ENCODE assay signal across 12 mouse cellular contexts in the genomic region with DNA sequence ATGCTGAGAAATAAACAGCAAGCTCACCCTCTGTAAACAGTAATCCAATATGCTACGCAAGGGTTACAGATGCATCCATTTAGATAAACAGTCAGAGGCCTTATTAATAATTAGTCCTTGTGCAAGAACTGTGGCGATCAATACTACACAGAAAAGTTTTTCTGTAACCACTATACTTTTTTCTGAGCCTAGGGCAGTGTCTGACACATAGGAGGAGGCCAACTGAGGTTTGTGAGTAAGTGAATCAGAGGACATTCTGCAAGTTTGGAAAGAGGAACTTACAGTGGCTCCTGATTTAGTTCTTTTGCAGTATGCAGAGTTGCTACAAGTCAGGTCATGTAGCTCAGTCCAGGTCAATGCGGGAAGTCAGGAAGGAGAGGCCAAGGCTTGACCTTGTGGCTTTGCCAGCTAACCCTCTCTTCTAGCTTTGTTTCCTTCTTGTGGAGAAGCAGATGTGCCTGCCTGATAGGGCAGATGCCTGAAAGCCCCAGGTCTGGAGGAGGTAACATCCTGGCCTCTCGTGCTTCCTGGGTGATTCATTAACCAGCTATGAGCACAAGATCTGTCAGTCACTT.
A peak's percentile ranks its signal among the peaks of the same experiment; 100 is the strongest.
DNase-seq lines count a peak whose midpoint lies in the region; ATAC-seq lines count a peak whose summit lies in the region.
"Had no signal": no experiment of that assay in that cellular context is flagged by ENCODE, and none has a peak within 500 bp of the region (broad histone marks: within the 10 kb centered on the region; RNA-seq: fewer than 3 reads in every experiment).

No protein-coding gene starts in this region.

- peaks cover 28% of the 10 kb centered on the region for H3K4me1 ChIP-seq in liver, embryonic 12.5 days

- no peak overlapping the region for H3K9ac ChIP-seq in liver, embryonic 12.5 days

- 25% methylated on average over 4 of the region's 4 CpGs for WGBS in liver, embryonic 12.5 days (ENCODE audit: insufficient replicate concordance)

- ATAC-seq in hematopoietic stem cell, adult 5-6 weeks (replicated peaks in 1 of 2; ENCODE audit: insufficient read depth in 1 of 2, low FRiP score in 2 of 2, low TSS enrichment in 1 of 2, low read depth in 1 of 2, poor library complexity in 2 of 2, severe bottlenecking in 2 of 2), result peak; percentile 85 to 93
- peak; percentile 91 for ATAC-seq in liver, embryonic 12.5 days
- ATAC-seq: activated CD4-positive, CD25-positive, alpha-beta regulatory T cell, adult 4 months had no signal

- peak overlapping the region; percentile 37 for H3K4me2 ChIP-seq in liver, embryonic 12.5 days

- H3K36me3 ChIP-seq in liver, embryonic 12.5 days, result no peaks in the 10 kb centered on the region

- peak overlapping the region; percentile 80 for H3K27ac ChIP-seq in liver, embryonic 12.5 days
- H3K27ac ChIP-seq: kidney, postnatal 0 days had no signal

- no peaks in the 10 kb centered on the region for H3K9me3 ChIP-seq in liver, embryonic 12.5 days (replicated peaks)

- H3K27me3 ChIP-seq in liver, embryonic 12.5 days (replicated peaks), result no peaks in the 10 kb centered on the region

- H3K4me3 ChIP-seq in liver, embryonic 12.5 days, result 0 out of 2 replicates have a peak overlapping the region, but pooled peaks have one; percentile 2

- peak; percentile 63 for DNase-seq in 3134 (ENCODE audit: extremely low read depth, insufficient read length, low spot score)
- peak; percentile 98 for DNase-seq in 416B (ENCODE audit: low read depth)
- no peak for DNase-seq in thymus, postnatal 25 days
- no peak for DNase-seq in thymus, adult 18-20 months
- DNase-seq in neural tube, embryonic 10.5 days (ENCODE audit: extremely low spot score, low spot score), result no peak
- no peak for DNase-seq in left cerebral cortex, adult 9 months (ENCODE audit: low spot score in 2 of 2)
- DNase-seq: gastrocnemius, postnatal 10 days; thymus, postnatal 36 days had no signal

Comparison
In these comparisons a context has a peak if more than half of its experiments do, and no peak if none do; other contexts are left out.
1. DNase-seq: peak in 3134 (single experiment) and 416B (single experiment); none in thymus, postnatal 25 days (single experiment), thymus, adult 18-20 months (0 of 2), neural tube, embryonic 10.5 days (single experiment) and left cerebral cortex, adult 9 months (0 of 2).